Mouse (Mus musculus) kidney, postnatal 0 days (tissue): Measurements from ENCODE around the gene Jade2. TPM values are rescaled to one million over a fixed set of nuclear protein-coding genes. Genes with fewer than 3 reads are reported as not detected.

Source experiments
- ATAC-seq: fragments of 200-750 bp; cut with Nextera tagmentation; replicated peaks from 2 replicates; pipeline ENCODE4 v1.8.0; 2017; ENCODE audit warnings: low read depth, moderate number of reproducible peaks, moderate TSS enrichment, moderate library complexity; ENCODE audit not compliant: low FRiP score
- DNase-seq: peaks from one replicate; pipeline ENCODE4 v3.0.0-alpha.2; 2016; ENCODE audit warnings: low spot score
- H3K27ac ChIP-seq: fragments of 300-500 bp; sonication (generic); 2 replicates; pipeline ENCODE4 v1.5.1; 2014; ENCODE audit warnings: mild to moderate bottlenecking
- H3K27me3 ChIP-seq: fragments of 300-500 bp; sonication (generic); 2 replicates; pipeline ENCODE4 v1.6.1; 2014; ENCODE audit warnings: low read length, mixed read lengths; ENCODE audit not compliant: insufficient read depth
- H3K36me3 ChIP-seq: fragments of 300-500 bp; sonication (generic); 2 replicates; pipeline ENCODE4 v1.6.1; 2014; ENCODE audit warnings: low read length, mixed read lengths; ENCODE audit not compliant: insufficient read depth
- H3K4me1 ChIP-seq: fragments of 300-500 bp; sonication (generic); replicated peaks from 2 replicates; pipeline ENCODE4 v1.6.1; 2014; ENCODE audit warnings: antibody characterized with exemption, low read length, mixed read lengths; ENCODE audit not compliant: insufficient read depth
- H3K4me2 ChIP-seq: fragments of 300-500 bp; sonication (generic); 2 replicates; pipeline ENCODE4 v1.6.1; 2014; ENCODE audit warnings: mild to moderate bottlenecking, low read length, moderate library complexity, mixed read lengths
- H3K4me3 ChIP-seq: fragments of 300-500 bp; sonication (generic); replicated peaks from 2 replicates; pipeline ENCODE4 v1.5.1; 2014; ENCODE audit warnings: low read depth, low read length
- H3K9ac ChIP-seq: fragments of 300-500 bp; sonication (generic); 2 replicates; pipeline ENCODE4 v1.6.1; 2014; ENCODE audit warnings: low read depth, low read length
- H3K9me3 ChIP-seq: fragments of 300-500 bp; sonication (generic); replicated peaks from 2 replicates; pipeline ENCODE4 v1.6.1; 2016; ENCODE audit warnings: low read length, inconsistent platforms, mixed read lengths
- CTCF ChIP-seq: IDR thresholded peaks from 2 replicates; pipeline ENCODE4 v1.5.1; 2016; ENCODE audit warnings: antibody characterized with exemption, low read depth, mild to moderate bottlenecking, moderate library complexity
- WGBS: fragments of 180-500 bp; shearing (Covaris S2); extraction: QIAGEN DNeasy Blood & Tissue Kit; methylation state at CpG from one replicate; pipeline ENCODE4 v1.1.7; 2014; 5-methylcytosine and 5-hydroxymethylcytosine counted together
- polyA plus RNA-seq: library from polyadenylated mRNA; unstranded; fragments of >200 nt; fragmentation: Nextera tagmentation; extraction: Ambion mirVana; gene quantifications from 2 replicates; pipeline ENCODE4 v1.2.1, GENCODE M21; 2015

Gene Jade2
- polyA plus RNA-seq, 1 experiment from 2014 or later: 1.0 TPM

- TF ChIP-seq CTCF: no peak
- no peak for ATAC-seq
- WGBS: 86% methylated on average over 6 of the region's 6 CpGs
Measured at GRCm38 (mm10) chr11:51885681-51886080, 28.2 kb upstream of the Jade2 start.

GRCm38 (mm10) chr11:51884092-51884491, 26.6 kb upstream of the Jade2 start:
- Histone ChIP-seq H3K9me3 (no peaks in the 10 kb centered on the region), H3K4me1 (no peaks in the 10 kb centered on the region), H3K36me3 (no peaks in the 10 kb centered on the region), H3K27me3 (no peaks in the 10 kb centered on the region), H3K4me2 (no peak overlapping the region), H3K27ac (no peak overlapping the region), H3K9ac (no peak overlapping the region), H3K4me3 (no peak overlapping the region)
- DNase-seq (no peak), ATAC-seq (no peak)
- no peak for TF ChIP-seq CTCF
- 50% methylated on average over 1 of the region's 1 CpGs for WGBS

More at GRCm38 (mm10) chr11:51885681-51886080, 28.2 kb upstream of the Jade2 start:
- Histone ChIP-seq H3K9me3 (no peaks in the 10 kb centered on the region), H3K4me3 (no peak overlapping the region), H3K36me3 (no peaks in the 10 kb centered on the region), H3K27me3 (no peaks in the 10 kb centered on the region), H3K27ac (no peak overlapping the region), H3K9ac (no peak overlapping the region), H3K4me2 (no peak overlapping the region), H3K4me1 (no peaks in the 10 kb centered on the region)
- no peak for DNase-seq

GRCm38 (mm10) chr11:51883670-51884069, 26.2 kb upstream of the Jade2 start:
- no peak for TF ChIP-seq CTCF
- ATAC-seq (no peak), DNase-seq (peak; percentile 17)
- 26% methylated on average over 5 of the region's 5 CpGs for WGBS
- no peaks in the 10 kb centered on the region for H3K36me3 ChIP-seq
- H3K4me1 ChIP-seq: no peaks in the 10 kb centered on the region
- no peak overlapping the region for H3K9ac ChIP-seq
- H3K27ac ChIP-seq: no peak overlapping the region
- H3K27me3 ChIP-seq: no peaks in the 10 kb centered on the region
- H3K4me3 ChIP-seq: no peak overlapping the region
- H3K4me2 ChIP-seq: no peak overlapping the region
- H3K9me3 ChIP-seq: no peaks in the 10 kb centered on the region

GRCm38 (mm10) chr11:51881776-51882175, 24.3 kb upstream of the Jade2 start:
- H3K4me2 ChIP-seq: no peak overlapping the region
- no peak overlapping the region for H3K4me3 ChIP-seq
- no peak for TF ChIP-seq CTCF
- H3K27ac ChIP-seq: no peak overlapping the region
- DNase-seq: no peak
- H3K4me1 ChIP-seq: no peaks in the 10 kb centered on the region
- 87% methylated on average over 7 of the region's 7 CpGs for WGBS
- no peak for ATAC-seq
- H3K36me3 ChIP-seq: no peaks in the 10 kb centered on the region
- no peaks in the 10 kb centered on the region for H3K9me3 ChIP-seq
- no peaks in the 10 kb centered on the region for H3K27me3 ChIP-seq
- no peak overlapping the region for H3K9ac ChIP-seq

- Histone ChIP-seq H3K36me3 (no peaks in the 10 kb centered on the region), H3K4me2 (no peak overlapping the region), H3K27me3 (no peaks in the 10 kb centered on the region), H3K9ac (no peak overlapping the region), H3K9me3 (no peaks in the 10 kb centered on the region), H3K27ac (no peak overlapping the region), H3K4me3 (no peak overlapping the region), H3K4me1 (no peaks in the 10 kb centered on the region)
- no peak for TF ChIP-seq CTCF
- 83% methylated on average over 15 of the region's 15 CpGs for WGBS
- DNase-seq: no peak
- no peak for ATAC-seq
Measured at GRCm38 (mm10) chr11:51881041-51881730, 23.7 kb upstream of the Jade2 start.

GRCm38 (mm10) chr11:51876943-51877344, 19.5 kb upstream of the Jade2 start:
- H3K36me3 ChIP-seq: no peaks in the 10 kb centered on the region
- no peaks in the 10 kb centered on the region for H3K9me3 ChIP-seq
- H3K27ac ChIP-seq: no peak overlapping the region
- no peak overlapping the region for H3K9ac ChIP-seq
- no peak overlapping the region for H3K4me3 ChIP-seq
- 83% methylated on average over 4 of the region's 4 CpGs for WGBS
- ATAC-seq: peak; percentile 84
- no peak for TF ChIP-seq CTCF
- DNase-seq: no peak
- no peaks in the 10 kb centered on the region for H3K4me1 ChIP-seq
- no peaks in the 10 kb centered on the region for H3K27me3 ChIP-seq
- no peak overlapping the region for H3K4me2 ChIP-seq

- ATAC-seq: no peak
- Histone ChIP-seq H3K4me1 (no peaks in the 10 kb centered on the region), H3K9me3 (no peaks in the 10 kb centered on the region), H3K4me3 (no peak overlapping the region), H3K27ac (no peak overlapping the region), H3K4me2 (no peak overlapping the region), H3K27me3 (no peaks in the 10 kb centered on the region), H3K9ac (no peak overlapping the region), H3K36me3 (no peaks in the 10 kb centered on the region)
- TF ChIP-seq CTCF: no peak
- no peak for DNase-seq
- WGBS: 30% methylated on average over 4 of the region's 4 CpGs
Measured at GRCm38 (mm10) chr11:51875792-51876195, 18.3 kb upstream of the Jade2 start.
